Mouse (Mus musculus) hindbrain, embryonic 13.5 days (tissue): ENCODE results near the gene Acp5. TPM values are rescaled to one million over a fixed set of nuclear protein-coding genes. Genes with fewer than 3 reads are reported as not detected.

Source experiments
- ATAC-seq: fragments of 200-750 bp; cut with Nextera tagmentation; 2 replicates; pipeline ENCODE4 v1.8.0; 2017; ENCODE audit warnings: moderate TSS enrichment; ENCODE audit not compliant: low FRiP score
- H3K27ac ChIP-seq: fragments of 300-500 bp; sonication (generic); 2 replicates; pipeline ENCODE4 v1.5.1; 2015; ENCODE audit warnings: inconsistent platforms, mild to moderate bottlenecking, moderate library complexity
- H3K27me3 ChIP-seq: fragments of 300-500 bp; sonication (generic); 2 replicates; pipeline ENCODE4 v1.6.1; 2015; ENCODE audit warnings: mild to moderate bottlenecking, inconsistent platforms
- H3K36me3 ChIP-seq: fragments of 300-500 bp; sonication (generic); 2 replicates; pipeline ENCODE4 v1.6.1; 2015; ENCODE audit warnings: mild to moderate bottlenecking, inconsistent platforms
- H3K4me1 ChIP-seq: fragments of 300-500 bp; sonication (generic); replicated peaks from 2 replicates; pipeline ENCODE4 v1.6.1; 2015; ENCODE audit warnings: inconsistent platforms
- H3K4me2 ChIP-seq: fragments of 300-500 bp; sonication (generic); 2 replicates; pipeline ENCODE4 v1.6.1; 2015; ENCODE audit warnings: inconsistent platforms, mild to moderate bottlenecking, moderate library complexity
- H3K4me3 ChIP-seq: fragments of 300-500 bp; sonication (generic); 2 replicates; pipeline ENCODE4 v1.5.1; 2015; ENCODE audit warnings: mild to moderate bottlenecking, inconsistent platforms
- H3K9ac ChIP-seq: fragments of 300-500 bp; sonication (generic); 2 replicates; pipeline ENCODE4 v1.6.1; 2015; ENCODE audit warnings: mild to moderate bottlenecking, inconsistent platforms
- H3K9me3 ChIP-seq: fragments of 300-500 bp; sonication (generic); 2 replicates; pipeline ENCODE4 v1.6.1; 2016; ENCODE audit warnings: inconsistent platforms
- WGBS: fragments of 180-500 bp; shearing (Covaris S2); methylation state at CpG from one replicate; pipeline ENCODE4 v1.1.7; 2015; 5-methylcytosine and 5-hydroxymethylcytosine counted together
- polyA plus RNA-seq: library from polyadenylated mRNA; unstranded; fragments of >200 nt; fragmentation: Nextera tagmentation; extraction: Ambion mirVana; gene quantifications from 2 replicates; pipeline ENCODE4 v1.2.1, GENCODE M21; 2015

The Acp5 gene
- polyA plus RNA-seq, 1 experiment from 2014 or later = 0.82 TPM

DNA sequence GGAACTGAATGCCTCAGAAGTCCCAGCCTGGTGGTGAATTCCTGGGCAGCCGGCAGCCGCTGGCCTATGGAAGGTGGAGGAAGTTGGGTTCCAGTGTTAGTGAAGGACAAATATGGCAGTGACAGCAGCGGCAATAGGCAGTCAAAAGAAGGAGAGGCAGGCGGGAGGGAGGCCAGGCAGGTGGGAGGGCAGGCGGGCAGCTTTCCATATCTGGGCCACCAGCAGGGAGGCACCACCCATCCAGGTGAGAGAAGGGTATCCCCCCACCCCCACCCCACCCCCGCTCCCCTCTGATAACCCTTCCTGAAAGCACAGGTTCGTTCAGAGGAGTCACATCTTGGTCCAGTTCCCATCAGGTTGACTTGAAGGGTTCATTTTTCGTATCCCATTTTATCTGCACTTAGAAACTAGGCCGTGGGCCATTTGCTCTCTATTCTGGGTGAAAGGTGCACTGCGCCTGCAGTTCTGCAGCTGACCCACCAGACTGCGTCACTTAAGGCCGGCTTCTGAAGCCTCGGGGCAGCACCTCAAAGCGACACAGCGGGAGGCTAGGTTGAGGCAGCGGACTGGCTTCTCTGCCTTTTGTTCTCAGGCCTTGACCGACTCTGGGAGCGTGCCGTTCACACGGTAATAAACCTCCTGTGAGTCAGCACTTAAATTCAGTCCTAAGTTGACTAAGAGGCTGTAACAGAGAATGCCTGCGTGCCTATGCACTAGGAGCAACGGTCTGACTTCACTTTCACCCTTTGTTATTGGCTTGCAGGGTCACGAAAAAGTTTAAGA, 1.4 kb upstream of the Acp5 start:
- no peak overlapping the region for H3K4me2 ChIP-seq
- WGBS = 7% methylated on average over 23 of the region's 23 CpGs
- H3K9me3 ChIP-seq = no peaks in the 10 kb centered on the region
- peaks cover 5% of the 10 kb centered on the region for H3K4me1 ChIP-seq
- no peak overlapping the region for H3K27ac ChIP-seq
- peaks cover 27% of the 10 kb centered on the region for H3K27me3 ChIP-seq
- H3K36me3 ChIP-seq = no peaks in the 10 kb centered on the region
- H3K9ac ChIP-seq = no peak overlapping the region; the same call in 1 of the 2 replicates
- no peak for ATAC-seq
- H3K4me3 ChIP-seq = no peak overlapping the region

DNA sequence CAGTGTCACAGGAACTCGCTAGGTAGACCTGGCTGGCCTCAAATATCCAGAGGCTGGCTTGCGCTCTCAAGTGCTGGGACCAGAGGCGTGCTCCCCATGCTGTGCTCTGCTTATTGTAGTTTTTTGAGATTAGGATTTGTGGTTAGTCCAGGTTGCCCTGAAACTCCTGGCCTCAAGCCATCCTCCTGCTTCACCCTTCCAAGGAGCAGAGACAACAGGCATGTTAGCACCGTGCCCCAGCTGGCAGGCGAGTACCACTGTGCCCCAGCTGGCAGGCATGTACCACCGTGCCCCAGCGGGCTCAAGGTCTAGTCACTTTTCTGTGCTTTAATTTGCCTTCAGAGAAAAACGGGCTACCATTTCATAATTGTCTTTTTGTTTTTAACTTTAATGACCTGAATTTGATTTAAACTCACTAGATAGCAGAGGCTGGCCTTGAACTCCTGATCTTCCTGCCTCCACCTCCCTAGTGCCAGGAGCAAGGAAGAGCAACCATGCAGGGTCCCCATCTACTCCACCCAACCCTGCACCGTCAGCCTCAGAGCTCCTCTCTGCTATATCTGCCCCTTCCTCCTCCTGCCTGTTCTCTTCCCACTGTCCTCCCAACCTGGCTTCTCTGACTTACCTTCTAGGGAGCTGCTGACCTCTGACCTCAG, 395 bp downstream of the Acp5 start:
- Histone ChIP-seq H3K9me3 (no peaks in the 10 kb centered on the region), H3K4me3 (no peak overlapping the region), H3K27me3 (peaks cover 46% of the 10 kb centered on the region), H3K27ac (no peak overlapping the region), H3K36me3 (no peaks in the 10 kb centered on the region), H3K9ac (no peak overlapping the region), H3K4me2 (no peak overlapping the region), H3K4me1 (peaks cover 14% of the 10 kb centered on the region)
- ATAC-seq = no peak
- WGBS = 67% methylated on average over 9 of the region's 9 CpGs

- 88% methylated on average over 7 of the region's 7 CpGs for WGBS
- no peaks in the 10 kb centered on the region for H3K36me3 ChIP-seq
- H3K27me3 ChIP-seq = peaks cover 52% of the 10 kb centered on the region
- H3K4me3 ChIP-seq = no peak overlapping the region
- H3K27ac ChIP-seq = no peak overlapping the region
- H3K4me1 ChIP-seq = peaks cover 14% of the 10 kb centered on the region
- H3K4me2 ChIP-seq = no peak overlapping the region
- no peaks in the 10 kb centered on the region for H3K9me3 ChIP-seq
- ATAC-seq = no peak
- no peak overlapping the region for H3K9ac ChIP-seq
Measured at GRCm38 (mm10) chr9:22134246-22134890, 1.1 kb downstream of the Acp5 start.

DNA sequence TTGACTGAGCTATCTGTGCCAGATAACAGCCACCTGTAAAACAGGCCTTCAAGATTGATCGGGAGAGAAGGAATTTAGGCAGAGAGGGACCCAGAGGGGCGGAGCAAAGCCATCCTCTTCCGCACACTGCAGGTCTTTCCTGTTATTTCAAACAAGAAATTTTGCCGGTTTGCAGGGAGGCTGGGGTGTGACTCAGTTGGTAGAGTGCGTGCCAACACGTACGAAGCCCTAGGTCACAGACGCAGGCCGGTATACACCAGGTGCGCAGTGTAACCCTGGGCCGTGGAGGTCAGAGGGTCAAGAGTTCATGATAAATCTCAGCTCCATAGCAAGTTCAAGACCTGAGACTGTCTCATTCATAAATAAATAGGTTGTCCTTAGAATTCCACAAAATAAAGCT, 3.3 kb downstream of the Acp5 start:
- no peak for ATAC-seq
- H3K27me3 ChIP-seq = peaks cover 59% of the 10 kb centered on the region
- H3K4me2 ChIP-seq = no peak overlapping the region
- H3K36me3 ChIP-seq = no peaks in the 10 kb centered on the region
- no peak overlapping the region for H3K9ac ChIP-seq
- no peaks in the 10 kb centered on the region for H3K9me3 ChIP-seq
- no peak overlapping the region for H3K27ac ChIP-seq
- H3K4me3 ChIP-seq = peak overlapping the region; percentile 22; the same call in 1 of the 2 replicates
- H3K4me1 ChIP-seq = peaks cover 13% of the 10 kb centered on the region
- WGBS = 53% methylated on average over 11 of the region's 11 CpGs

DNA sequence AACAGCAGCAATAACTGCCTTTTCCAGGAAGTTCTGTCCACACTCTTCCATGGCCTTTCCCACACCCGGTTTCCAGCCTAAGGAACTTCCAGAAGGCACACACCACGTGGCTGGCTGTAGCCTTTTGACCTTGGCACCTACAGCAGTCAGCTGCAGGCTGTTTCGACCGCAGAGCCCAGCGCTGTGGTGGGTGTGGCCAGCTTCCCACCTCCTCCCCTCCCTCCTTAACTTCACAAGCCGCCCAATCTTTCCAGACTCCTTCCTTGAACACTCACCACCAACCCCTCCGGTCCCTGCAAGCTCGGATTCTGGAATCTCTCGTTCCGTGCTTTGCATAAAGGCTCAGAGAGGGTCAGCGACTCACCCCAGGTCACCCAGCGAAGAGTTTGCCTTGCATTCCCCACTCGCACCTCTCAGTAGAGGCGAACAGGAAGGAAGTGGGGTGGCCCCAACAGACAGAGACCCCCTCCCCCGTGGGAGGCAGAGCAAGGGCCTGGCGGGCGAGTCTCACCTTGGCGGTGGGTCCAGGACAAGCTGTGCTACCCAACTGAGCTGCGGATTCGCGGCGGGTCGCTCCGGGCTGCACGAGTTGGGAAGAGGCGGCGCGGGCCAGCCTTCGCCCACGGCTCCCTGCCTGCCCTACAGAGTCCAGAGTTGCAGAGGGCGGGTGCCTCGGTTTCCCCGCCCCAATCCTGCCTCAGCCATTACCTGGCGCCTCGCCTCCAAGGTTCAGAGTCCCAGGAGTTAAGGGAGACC, 4.1 kb downstream of the Acp5 start:
- 3% methylated on average over 35 of the region's 35 CpGs for WGBS
- H3K9me3 ChIP-seq = no peaks in the 10 kb centered on the region
- peak overlapping the region; percentile 22 for H3K4me3 ChIP-seq
- no peak for ATAC-seq
- H3K27me3 ChIP-seq = peaks cover 54% of the 10 kb centered on the region
- H3K36me3 ChIP-seq = no peaks in the 10 kb centered on the region
- no peak overlapping the region for H3K27ac ChIP-seq
- peak overlapping the region; percentile 24; the same call in 1 of the 2 replicates for H3K9ac ChIP-seq
- H3K4me1 ChIP-seq = peaks cover 10% of the 10 kb centered on the region
- peak overlapping the region; percentile 37 for H3K4me2 ChIP-seq

GRCm38 (mm10) chr9:22125246-22126027, 10.1 kb downstream of the Acp5 start:
- Histone ChIP-seq H3K36me3 (no peaks in the 10 kb centered on the region), H3K9ac (no peak overlapping the region), H3K27me3 (peaks cover 31% of the 10 kb centered on the region), H3K9me3 (no peaks in the 10 kb centered on the region), H3K4me1 (no peaks in the 10 kb centered on the region), H3K4me2 (no peak overlapping the region), H3K27ac (no peak overlapping the region), H3K4me3 (no peak overlapping the region)
- 93% methylated on average over 15 of the region's 15 CpGs for WGBS
- no peak for ATAC-seq

DNA sequence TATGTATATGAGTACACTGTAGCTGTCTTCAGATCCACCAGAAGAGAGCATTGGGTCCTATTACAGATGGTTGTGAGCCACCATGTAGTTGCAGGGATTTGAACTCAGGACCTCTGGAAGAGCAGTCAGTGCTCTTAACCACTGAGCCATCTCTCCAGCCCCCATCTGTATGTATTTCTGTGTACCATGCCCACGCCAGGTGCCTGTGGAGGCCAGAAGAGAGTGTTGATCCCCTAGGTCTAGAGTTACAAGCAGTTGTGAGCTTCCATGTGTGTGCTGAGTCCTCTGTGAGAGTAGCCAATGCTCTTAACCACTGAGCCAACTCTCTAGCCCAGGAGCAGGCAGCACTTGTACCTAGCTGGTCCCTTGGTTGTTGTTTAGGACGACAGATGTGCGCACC, 11.3 kb downstream of the Acp5 start:
- Histone ChIP-seq H3K4me1 (no peaks in the 10 kb centered on the region), H3K4me3 (no peak overlapping the region), H3K9me3 (no peaks in the 10 kb centered on the region), H3K27ac (no peak overlapping the region), H3K36me3 (no peaks in the 10 kb centered on the region), H3K4me2 (no peak overlapping the region), H3K27me3 (peaks cover 25% of the 10 kb centered on the region), H3K9ac (no peak overlapping the region)
- WGBS = 83% methylated on average over 3 of the region's 3 CpGs
- no peak for ATAC-seq

DNA sequence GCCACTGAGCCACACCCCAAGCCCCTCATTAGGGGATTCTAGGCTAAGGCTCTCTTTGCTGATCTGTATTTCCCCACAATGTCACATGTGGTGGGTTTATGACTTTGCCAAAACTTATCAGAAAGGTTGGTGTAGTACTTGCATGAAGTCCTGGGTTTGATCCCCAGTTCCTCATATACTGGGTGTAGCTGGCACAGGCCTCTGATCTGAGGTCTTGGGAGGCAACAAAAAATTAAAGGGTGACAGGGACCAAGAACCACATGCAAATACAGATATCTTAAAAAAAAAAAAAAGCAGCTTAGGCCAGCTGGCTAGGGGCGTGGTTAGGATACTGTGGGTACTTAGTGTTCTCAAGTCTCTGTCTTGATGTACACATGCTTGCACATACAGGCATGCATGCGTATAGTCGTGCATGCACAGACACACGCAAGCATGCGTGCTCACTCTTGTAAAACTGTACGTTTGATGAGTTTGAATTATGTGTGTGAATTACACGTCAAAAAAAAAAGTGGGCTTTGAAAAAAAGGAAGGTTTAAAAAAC, 12.4 kb downstream of the Acp5 start:
- ATAC-seq = no peak
- no peaks in the 10 kb centered on the region for H3K9me3 ChIP-seq
- no peaks in the 10 kb centered on the region for H3K4me1 ChIP-seq
- H3K4me3 ChIP-seq = no peak overlapping the region
- WGBS = 86% methylated on average over 7 of the region's 7 CpGs
- H3K4me2 ChIP-seq = no peak overlapping the region
- no peaks in the 10 kb centered on the region for H3K36me3 ChIP-seq
- peak overlapping the region; percentile 24; the same call in 1 of the 2 replicates for H3K9ac ChIP-seq
- peaks cover 23% of the 10 kb centered on the region for H3K27me3 ChIP-seq
- H3K27ac ChIP-seq = no peak overlapping the region

DNA sequence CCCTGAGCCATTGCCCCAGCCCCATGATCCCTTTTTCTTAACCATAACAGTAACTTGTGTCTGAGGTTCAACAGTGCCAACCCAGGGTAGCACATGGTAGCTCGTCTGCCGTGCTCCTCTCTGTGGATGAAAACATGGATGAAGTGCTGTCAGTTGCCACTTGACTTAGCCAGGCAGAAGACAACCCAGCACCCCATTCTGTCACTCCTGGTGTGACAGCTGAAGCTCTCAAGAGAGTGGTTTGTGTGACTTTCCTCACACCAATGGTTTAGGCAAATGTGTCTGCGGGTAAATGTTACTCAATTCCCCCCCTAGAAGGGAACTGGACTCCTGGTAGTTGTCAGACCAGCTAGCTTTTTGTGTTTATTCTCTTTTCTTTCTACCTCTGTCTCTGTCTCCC, 13.5 kb downstream of the Acp5 start:
- Histone ChIP-seq H3K9ac (no peak overlapping the region), H3K27ac (no peak overlapping the region), H3K36me3 (no peaks in the 10 kb centered on the region), H3K27me3 (peaks cover 23% of the 10 kb centered on the region), H3K4me1 (peaks cover 7% of the 10 kb centered on the region), H3K9me3 (no peaks in the 10 kb centered on the region), H3K4me2 (no peak overlapping the region), H3K4me3 (no peak overlapping the region)
- WGBS = 77% methylated on average over 3 of the region's 3 CpGs
- no peak for ATAC-seq

GRCm38 (mm10) chr9:22121545-22121944, 14.0 kb downstream of the Acp5 start:
- Histone ChIP-seq H3K27me3 (peaks cover 23% of the 10 kb centered on the region), H3K4me3 (no peak overlapping the region), H3K36me3 (no peaks in the 10 kb centered on the region), H3K9me3 (no peaks in the 10 kb centered on the region), H3K4me2 (no peak overlapping the region), H3K27ac (no peak overlapping the region), H3K4me1 (peaks cover 7% of the 10 kb centered on the region), H3K9ac (no peak overlapping the region)
- ATAC-seq = no peak

GRCm38 (mm10) chr9:22119543-22119942, 16.0 kb downstream of the Acp5 start:
- no peaks in the 10 kb centered on the region for H3K9me3 ChIP-seq
- ATAC-seq = no peak
- H3K9ac ChIP-seq = no peak overlapping the region
- H3K4me2 ChIP-seq = no peak overlapping the region
- no peaks in the 10 kb centered on the region for H3K36me3 ChIP-seq
- H3K4me1 ChIP-seq = peaks cover 23% of the 10 kb centered on the region
- no peak overlapping the region for H3K4me3 ChIP-seq
- H3K27me3 ChIP-seq = peaks cover 23% of the 10 kb centered on the region
- 93% methylated on average over 4 of the region's 4 CpGs for WGBS
- no peak overlapping the region for H3K27ac ChIP-seq
